Mouse (Mus musculus) liver, embryonic 15.5 days (tissue): ENCODE measurements at regions not wholly inside any gene's neighbourhood (a gene's known extent, or its start where the extent isn't known, plus 50 kb on each side); places are given as distances from the start of the nearest gene placed in this dataset.

Source experiments
- ATAC-seq: fragments of 200-750 bp; cut with Nextera tagmentation; 2 replicates; pipeline ENCODE4 v1.8.0; 2017; ENCODE audit warnings: moderate number of reproducible peaks, mild to moderate bottlenecking, moderate library complexity; ENCODE audit not compliant: insufficient read depth
- H3K27ac ChIP-seq: fragments of 300-500 bp; sonication (generic); replicated peaks from 2 replicates; pipeline ENCODE4 v1.5.1; 2015; ENCODE audit warnings: mild to moderate bottlenecking, inconsistent platforms
- H3K27me3 ChIP-seq: fragments of 300-500 bp; sonication (generic); 2 replicates; pipeline ENCODE4 v1.6.1; 2015; ENCODE audit warnings: mild to moderate bottlenecking, inconsistent platforms
- H3K36me3 ChIP-seq: fragments of 300-500 bp; sonication (generic); replicated peaks from 2 replicates; pipeline ENCODE4 v1.6.1; 2015; ENCODE audit warnings: moderate library complexity, mild to moderate bottlenecking, inconsistent platforms
- H3K4me1 ChIP-seq: fragments of 300-500 bp; sonication (generic); replicated peaks from 2 replicates; pipeline ENCODE4 v1.6.1; 2015; ENCODE audit warnings: inconsistent platforms
- H3K4me2 ChIP-seq: fragments of 300-500 bp; sonication (generic); 2 replicates; pipeline ENCODE4 v1.6.1; 2015; ENCODE audit warnings: moderate library complexity, mild to moderate bottlenecking, inconsistent platforms
- H3K4me3 ChIP-seq: fragments of 300-500 bp; sonication (generic); replicated peaks from 2 replicates; pipeline ENCODE4 v1.5.1; 2015; ENCODE audit warnings: mild to moderate bottlenecking, inconsistent platforms
- H3K9ac ChIP-seq: fragments of 300-500 bp; sonication (generic); 2 replicates; pipeline ENCODE4 v1.6.1; 2015; ENCODE audit warnings: moderate library complexity, mild to moderate bottlenecking, inconsistent platforms
- H3K9me3 ChIP-seq: fragments of 300-500 bp; sonication (generic); replicated peaks from 2 replicates; pipeline ENCODE4 v1.6.1; 2016; ENCODE audit warnings: inconsistent platforms
- WGBS: fragments of 180-500 bp; shearing (Covaris S2); methylation state at CpG from one replicate; pipeline ENCODE4 v1.1.7; 2015; ENCODE audit warnings: mixed read lengths; ENCODE audit not compliant: insufficient replicate concordance; 5-methylcytosine and 5-hydroxymethylcytosine counted together

- no peaks in the 10 kb centered on the region for H3K36me3 ChIP-seq
- no peak for ATAC-seq
- WGBS = 76% methylated on average over 2 of the region's 2 CpGs
These were observed 310.1 kb upstream of the Tbx3 start for GRCm38 (mm10) chr5:119360351-119360750.

GRCm38 (mm10) chr5:119361406-119362044 lies 308.9 kb upstream of the Tbx3 start:
- 46% methylated on average over 6 of the region's 6 CpGs for WGBS
- Histone ChIP-seq H3K4me2 (no peak overlapping the region), H3K27ac (no peak overlapping the region), H3K36me3 (no peaks in the 10 kb centered on the region), H3K9me3 (no peaks in the 10 kb centered on the region), H3K4me1 (no peaks in the 10 kb centered on the region), H3K27me3 (no peaks in the 10 kb centered on the region), H3K4me3 (no peak overlapping the region), H3K9ac (no peak overlapping the region)
- no peak for ATAC-seq

More at GRCm38 (mm10) chr5:119360351-119360750, 310.1 kb upstream of the Tbx3 start:
- Histone ChIP-seq H3K27me3 (no peaks in the 10 kb centered on the region), H3K9me3 (no peaks in the 10 kb centered on the region), H3K27ac (no peak overlapping the region), H3K4me1 (no peaks in the 10 kb centered on the region), H3K4me3 (no peak overlapping the region), H3K4me2 (no peak overlapping the region), H3K9ac (no peak overlapping the region)

- no peak overlapping the region for H3K9ac ChIP-seq
- H3K27me3 ChIP-seq = no peaks in the 10 kb centered on the region
- H3K27ac ChIP-seq = no peak overlapping the region
- 54% methylated on average over 12 of the region's 12 CpGs for WGBS
- H3K4me3 ChIP-seq = no peak overlapping the region
- H3K4me1 ChIP-seq = no peaks in the 10 kb centered on the region
- no peak for ATAC-seq
- no peaks in the 10 kb centered on the region for H3K9me3 ChIP-seq
- no peak overlapping the region for H3K4me2 ChIP-seq
- no peaks in the 10 kb centered on the region for H3K36me3 ChIP-seq
These were observed 308.0 kb upstream of the Tbx3 start for GRCm38 (mm10) chr5:119362452-119362851.

- 35% methylated on average over 4 of the region's 4 CpGs for WGBS
These were observed 306.2 kb upstream of the Tbx3 start for GRCm38 (mm10) chr5:119364250-119364649.

GRCm38 (mm10) chr5:119365157-119365556 lies 305.3 kb upstream of the Tbx3 start:
- no peaks in the 10 kb centered on the region for H3K4me1 ChIP-seq
- no peak for ATAC-seq
- H3K27me3 ChIP-seq = no peaks in the 10 kb centered on the region
- no peak overlapping the region for H3K4me2 ChIP-seq
- 45% methylated on average over 6 of the region's 6 CpGs for WGBS
- H3K4me3 ChIP-seq = no peak overlapping the region
- no peak overlapping the region for H3K9ac ChIP-seq
- no peak overlapping the region for H3K27ac ChIP-seq
- no peaks in the 10 kb centered on the region for H3K36me3 ChIP-seq
- H3K9me3 ChIP-seq = no peaks in the 10 kb centered on the region

More at GRCm38 (mm10) chr5:119364250-119364649, 306.2 kb upstream of the Tbx3 start:
- Histone ChIP-seq H3K4me2 (no peak overlapping the region), H3K4me3 (no peak overlapping the region), H3K27me3 (no peaks in the 10 kb centered on the region), H3K4me1 (no peaks in the 10 kb centered on the region), H3K9ac (no peak overlapping the region), H3K9me3 (no peaks in the 10 kb centered on the region), H3K27ac (no peak overlapping the region), H3K36me3 (no peaks in the 10 kb centered on the region)
- ATAC-seq = no peak

- 35% methylated on average over 5 of the region's 5 CpGs for WGBS
- H3K27me3 ChIP-seq = no peaks in the 10 kb centered on the region
- ATAC-seq = no peak
These were observed 304.2 kb upstream of the Tbx3 start for GRCm38 (mm10) chr5:119366296-119366695.

GRCm38 (mm10) chr5:119370481-119370880 lies 300.0 kb upstream of the Tbx3 start:
- WGBS = 72% methylated on average over 12 of the region's 12 CpGs
- no peak overlapping the region for H3K4me2 ChIP-seq
- H3K36me3 ChIP-seq = no peaks in the 10 kb centered on the region
- no peak overlapping the region for H3K27ac ChIP-seq
- H3K9me3 ChIP-seq = no peaks in the 10 kb centered on the region
- H3K4me1 ChIP-seq = no peaks in the 10 kb centered on the region
- H3K9ac ChIP-seq = no peak overlapping the region
- ATAC-seq = no peak
- no peaks in the 10 kb centered on the region for H3K27me3 ChIP-seq
- H3K4me3 ChIP-seq = no peak overlapping the region

More at GRCm38 (mm10) chr5:119366296-119366695, 304.2 kb upstream of the Tbx3 start:
- H3K9ac ChIP-seq = no peak overlapping the region
- no peak overlapping the region for H3K27ac ChIP-seq
- no peaks in the 10 kb centered on the region for H3K36me3 ChIP-seq
- H3K4me2 ChIP-seq = no peak overlapping the region
- no peaks in the 10 kb centered on the region for H3K4me1 ChIP-seq
- no peaks in the 10 kb centered on the region for H3K9me3 ChIP-seq
- no peak overlapping the region for H3K4me3 ChIP-seq

GRCm38 (mm10) chr5:119370931-119371330 lies 299.5 kb upstream of the Tbx3 start:
- H3K36me3 ChIP-seq = no peaks in the 10 kb centered on the region
- WGBS = 47% methylated on average over 16 of the region's 16 CpGs
- no peak for ATAC-seq
- H3K4me1 ChIP-seq = no peaks in the 10 kb centered on the region
- no peaks in the 10 kb centered on the region for H3K9me3 ChIP-seq
- H3K4me2 ChIP-seq = no peak overlapping the region
- H3K27ac ChIP-seq = no peak overlapping the region
- H3K27me3 ChIP-seq = no peaks in the 10 kb centered on the region
- no peak overlapping the region for H3K9ac ChIP-seq
- no peak overlapping the region for H3K4me3 ChIP-seq

GRCm38 (mm10) chr5:119373774-119374700 lies 296.4 kb upstream of the Tbx3 start:
- H3K27ac ChIP-seq = no peak overlapping the region
- no peak for ATAC-seq
- H3K27me3 ChIP-seq = no peaks in the 10 kb centered on the region
- H3K4me3 ChIP-seq = no peak overlapping the region
- H3K9ac ChIP-seq = no peak overlapping the region
- H3K4me1 ChIP-seq = no peaks in the 10 kb centered on the region
- H3K36me3 ChIP-seq = no peaks in the 10 kb centered on the region
- WGBS = 71% methylated on average over 24 of the region's 24 CpGs
- no peak overlapping the region for H3K4me2 ChIP-seq
- no peaks in the 10 kb centered on the region for H3K9me3 ChIP-seq

- no peaks in the 10 kb centered on the region for H3K9me3 ChIP-seq
- no peak for ATAC-seq
- no peak overlapping the region for H3K4me3 ChIP-seq
- H3K36me3 ChIP-seq = no peaks in the 10 kb centered on the region
- H3K4me1 ChIP-seq = no peaks in the 10 kb centered on the region
- WGBS = 60% methylated on average over 3 of the region's 3 CpGs
- no peak overlapping the region for H3K4me2 ChIP-seq
- H3K27me3 ChIP-seq = no peaks in the 10 kb centered on the region
- H3K27ac ChIP-seq = no peak overlapping the region
- H3K9ac ChIP-seq = no peak overlapping the region
These were observed 295.6 kb upstream of the Tbx3 start for GRCm38 (mm10) chr5:119374861-119375260.

GRCm38 (mm10) chr5:119378261-119378660 lies 292.2 kb upstream of the Tbx3 start:
- ATAC-seq = no peak
- no peak overlapping the region for H3K4me3 ChIP-seq
- no peaks in the 10 kb centered on the region for H3K4me1 ChIP-seq
- H3K27me3 ChIP-seq = no peaks in the 10 kb centered on the region
- H3K9me3 ChIP-seq = no peaks in the 10 kb centered on the region
- no peak overlapping the region for H3K4me2 ChIP-seq
- H3K27ac ChIP-seq = no peak overlapping the region
- no peak overlapping the region for H3K9ac ChIP-seq
- WGBS = 39% methylated on average over 8 of the region's 8 CpGs
- no peaks in the 10 kb centered on the region for H3K36me3 ChIP-seq
